Mouse (Mus musculus) thymus, postnatal 36 days (tissue): ENCODE data around the gene Spg11.
"Not testable (repeated sequence)": the region's sequence is repeated elsewhere in the genome, so short reads cannot be mapped to it uniquely, and the experiment has no call there.

Experiments used
- DNase-seq, 2 experiments: peaks; one replicate each; pipeline ENCODE4 v3.0.0; 2022; ENCODE audit warnings: mixed read lengths in 2 of 2

The Spg11 gene

GRCm38 (mm10) chr2:122143111-122143510 lies 24.9 kb upstream of the Spg11 start:
- DNase-seq = no peak

- DNase-seq = no peak
Observed at GRCm38 (mm10) chr2:122141332-122141967, 23.3 kb upstream of the Spg11 start.

GRCm38 (mm10) chr2:122140815-122141214 lies 22.6 kb upstream of the Spg11 start:
- DNase-seq = no peak

GRCm38 (mm10) chr2:122137839-122138465 lies 19.8 kb upstream of the Spg11 start:
- no peak for DNase-seq

- no peak for DNase-seq
Observed at GRCm38 (mm10) chr2:122132618-122133017, 14.4 kb upstream of the Spg11 start.

- DNase-seq = no peak
Observed at GRCm38 (mm10) chr2:122132078-122132477, 13.9 kb upstream of the Spg11 start.

- no peak for DNase-seq
Observed at GRCm38 (mm10) chr2:122127635-122128034, 9.4 kb upstream of the Spg11 start.

GRCm38 (mm10) chr2:122126765-122127347 lies 8.7 kb upstream of the Spg11 start:
- peak in 1 of 2 experiments; percentile 16 for DNase-seq

GRCm38 (mm10) chr2:122125680-122126572 lies 7.7 kb upstream of the Spg11 start:
- DNase-seq = peak; percentile 37 to 58

- no peak for DNase-seq
Observed at GRCm38 (mm10) chr2:122116888-122117287, 1.3 kb downstream of the Spg11 start.

GRCm38 (mm10) chr2:122109714-122110113 lies 8.5 kb downstream of the Spg11 start:
- DNase-seq = no peak

- DNase-seq = no peak
Observed at GRCm38 (mm10) chr2:122108101-122108500, 10.1 kb downstream of the Spg11 start.

GRCm38 (mm10) chr2:122102070-122102469 lies 16.1 kb downstream of the Spg11 start:
- peak; percentile 39 to 42 for DNase-seq

- not testable (repeated sequence) for DNase-seq
Observed at GRCm38 (mm10) chr2:122097686-122098085, 20.5 kb downstream of the Spg11 start.

- no peak for DNase-seq
Observed at GRCm38 (mm10) chr2:122093844-122094243, 24.3 kb downstream of the Spg11 start.

- no peak for DNase-seq
Observed at GRCm38 (mm10) chr2:122086446-122086845, 31.7 kb downstream of the Spg11 start.

- DNase-seq = no peak
Observed at GRCm38 (mm10) chr2:122081728-122082456, 36.3 kb downstream of the Spg11 start.

- DNase-seq = peak; percentile 37 to 55
Observed at GRCm38 (mm10) chr2:122069922-122070321, 48.3 kb downstream of the Spg11 start.

- DNase-seq = no peak
Observed at GRCm38 (mm10) chr2:122069144-122069912, 48.9 kb downstream of the Spg11 start.

- no peak for DNase-seq
Observed at GRCm38 (mm10) chr2:122066241-122066640, 51.9 kb downstream of the Spg11 start.

GRCm38 (mm10) chr2:122065200-122065969 lies 52.8 kb downstream of the Spg11 start:
- peak in 1 of 2 experiments; percentile 14 for DNase-seq
